ENCODE assay signal across 26 mouse cellular contexts in the genomic region with DNA sequence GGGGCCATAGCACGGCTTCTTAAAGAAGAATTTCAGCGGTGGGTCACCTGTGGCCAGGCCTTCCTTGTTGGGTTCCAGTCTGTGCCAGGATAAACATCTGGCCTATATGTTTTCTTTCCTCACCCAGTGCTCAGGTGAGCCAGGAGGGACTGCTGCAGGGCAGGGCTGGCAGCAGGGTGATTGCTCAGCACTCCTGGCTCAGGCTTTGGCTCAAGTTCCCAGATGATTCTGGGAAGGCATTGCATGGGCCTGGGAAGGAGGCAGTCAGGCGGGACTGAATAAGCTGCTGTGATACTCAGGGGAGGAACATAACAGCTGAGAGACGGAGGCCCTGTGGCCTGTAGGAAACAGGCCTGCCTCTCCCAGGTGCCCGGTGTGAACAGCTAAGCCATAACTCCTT. TPM values are rescaled to one million over a fixed set of nuclear protein-coding genes. Genes with fewer than 3 reads are reported as not detected.
A peak's percentile ranks its signal among the peaks of the same experiment; 100 is the strongest.
DNase-seq lines count a peak whose midpoint lies in the region; ATAC-seq lines count a peak whose summit lies in the region.
"Had no signal": no experiment of that assay in that cellular context is flagged by ENCODE, and none has a peak within 500 bp of the region (broad histone marks: within the 10 kb centered on the region; RNA-seq: fewer than 3 reads in every experiment).

No protein-coding gene starts in this region.

- H3K36me3 ChIP-seq in kidney, embryonic 16.5 days (ENCODE audit: insufficient read depth, low read length) = no peaks in the 10 kb centered on the region
- H3K36me3 ChIP-seq: embryonic facial prominence, embryonic 10.5 days; forebrain, embryonic 10.5 days; heart, embryonic 13.5 days; hindbrain, embryonic 12.5 days; neural tube, embryonic 13.5 days had no signal

- H3K4me2 ChIP-seq in kidney, embryonic 16.5 days (replicated peaks; ENCODE audit: low read depth, low read length) = no peak overlapping the region
- H3K4me2 ChIP-seq: heart, embryonic 13.5 days; hindbrain, embryonic 12.5 days; lung, embryonic 14.5 days; neural tube, embryonic 13.5 days had no signal

- H3K9me3 ChIP-seq in kidney, embryonic 16.5 days (ENCODE audit: low read length) = no peaks in the 10 kb centered on the region
- H3K9me3 ChIP-seq: embryonic facial prominence, embryonic 10.5 days; forebrain, embryonic 10.5 days; heart, embryonic 13.5 days; hindbrain, embryonic 12.5 days; megakaryocyte, embryonic 14.5 days; neural tube, embryonic 13.5 days had no signal

- 55% methylated on average over 5 of the region's 5 CpGs for WGBS in kidney, embryonic 16.5 days

- ATAC-seq in kidney, embryonic 16.5 days (ENCODE audit: low FRiP score, low TSS enrichment) = peak; percentile 62
- ATAC-seq: forebrain, embryonic 16.5 days had no signal

- H3K4me1 ChIP-seq in kidney, embryonic 16.5 days (ENCODE audit: insufficient read depth, low read length) = peaks cover 6% of the 10 kb centered on the region
- H3K4me1 ChIP-seq: heart, embryonic 13.5 days; hindbrain, embryonic 12.5 days; neural tube, embryonic 13.5 days had no signal

- H3K27me3 ChIP-seq in kidney, embryonic 16.5 days (ENCODE audit: insufficient read depth, low read length) = no peaks in the 10 kb centered on the region
- H3K27me3 ChIP-seq: hindbrain, embryonic 12.5 days; neural tube, embryonic 13.5 days had no signal

- 0 out of 2 replicates have a peak overlapping the region, but pooled peaks have one; percentile 18 for H3K27ac ChIP-seq in kidney, embryonic 16.5 days (ENCODE audit: low read length)
- H3K27ac ChIP-seq: embryonic facial prominence, embryonic 10.5 days; forebrain, embryonic 10.5 days; heart, adult 2 months; heart, embryonic 13.5 days; hindbrain, embryonic 12.5 days; liver, embryonic 14.5 days; neural tube, embryonic 13.5 days had no signal

- no peak overlapping the region for H3K4me3 ChIP-seq in kidney, embryonic 16.5 days (ENCODE audit: low read length)
- H3K4me3 ChIP-seq: embryonic facial prominence, embryonic 10.5 days; forebrain, embryonic 10.5 days; heart, adult 2 months; heart, embryonic 13.5 days; hindbrain, embryonic 12.5 days; megakaryocyte, embryonic 14.5 days; neural tube, embryonic 13.5 days had no signal

- peak; percentile 25 for DNase-seq in adrenal gland, postnatal 10 days
- no peak for DNase-seq in adrenal gland, adult 8-10 months
- peak; percentile 59 for DNase-seq in kidney, adult 18-20 months
- peak; percentile 19 to 31 for DNase-seq in kidney, postnatal 4 days
- DNase-seq in gastrocnemius, postnatal 4 days (ENCODE audit: low spot score in 2 of 2) = no peak
- no peak for DNase-seq in thymus, postnatal 14 days
- DNase-seq in lung, postnatal 36 days = no peak
- DNase-seq: cerebellum, adult 9-11 months; gastrocnemius, postnatal 14 days; heart, adult 2 months; lung, embryonic 14.5 days; midbrain, embryonic 14.5 days had no signal

- 0 out of 2 replicates have a peak overlapping the region, but pooled peaks have one; percentile 7 for H3K9ac ChIP-seq in kidney, embryonic 16.5 days (replicated peaks; ENCODE audit: low read length)
- H3K9ac ChIP-seq: heart, embryonic 13.5 days; hindbrain, embryonic 12.5 days; liver, embryonic 14.5 days; lung, embryonic 14.5 days; neural tube, embryonic 13.5 days had no signal

RNA-seq across cellular contexts. Expression of a gene that starts 1.3 kb away (rescaled TPM):
- not detected for total RNA-seq in adrenal gland, postnatal 10 days (2021)
- total RNA-seq in adrenal gland, adult 8-10 months (2022) = not detected
- 0.33 and 0.61 TPM in 2 replicates for polyA plus RNA-seq in kidney, embryonic 16.5 days (2015; fragmentation: Nextera tagmentation; extraction: Ambion mirVana)
- total RNA-seq in gastrocnemius, postnatal 4 days (2021) = not detected
- total RNA-seq: adrenal gland, postnatal 36 days; gastrocnemius, postnatal 14 days; heart, adult 2 months; heart, postnatal 25 days; layer of hippocampus, adult 18-20 months had no signal
- polyA plus RNA-seq: forebrain, embryonic 16.5 days; midbrain, embryonic 14.5 days; neural tube, embryonic 13.5 days had no signal

RNA-seq across cellular contexts. Expression of a gene that starts 23.3 kb away (rescaled TPM):
- not detected for total RNA-seq in adrenal gland, postnatal 10 days (2021)
- total RNA-seq in adrenal gland, adult 8-10 months (2022) = under 1 TPM in 3 of 4 experiments, not detected in 1; 0.65 to 0.68 (median 0.67) TPM
- polyA plus RNA-seq in kidney, embryonic 16.5 days (2015; fragmentation: Nextera tagmentation; extraction: Ambion mirVana) = 0.15 TPM in 1 of 2 replicates, not detected in the other
- under 1 TPM in 1 of 2 experiments, not detected in 1; 0.21 TPM for total RNA-seq in gastrocnemius, postnatal 4 days (2021)
- total RNA-seq: heart, adult 2 months; heart, postnatal 25 days had no signal
- polyA plus RNA-seq: embryonic facial prominence, embryonic 10.5 days; forebrain, embryonic 10.5 days; heart, embryonic 13.5 days; hindbrain, embryonic 12.5 days; limb, embryonic 14.5 days; midbrain, embryonic 14.5 days; neural tube, embryonic 13.5 days; stomach, embryonic 16.5 days had no signal

Comparison
In these comparisons a context has a peak if more than half of its experiments do, and no peak if none do; other contexts are left out.
1. DNase-seq: peak in adrenal gland, postnatal 10 days (single experiment), kidney, adult 18-20 months (single experiment) and kidney, postnatal 4 days (2 of 2); none in adrenal gland, adult 8-10 months (single experiment), gastrocnemius, postnatal 4 days (0 of 2), thymus, postnatal 14 days (single experiment) and lung, postnatal 36 days (single experiment).